Mouse (Mus musculus) MEL (cell line): ENCODE data around the gene Myo1a.

ENCODE experiments used
- BHLHE40 ChIP-seq: IDR thresholded peaks from 2 replicates; pipeline ENCODE4 v1.6.1; 2012; ENCODE audit warnings: low read depth, mild to moderate bottlenecking, inconsistent platforms, low read length, improper control_type of control experiment, borderline replicate concordance
- CTCF ChIP-seq, 3 experiments: IDR thresholded peaks in 2 of 3; conservative IDR thresholded peaks in 1 of 3; 2 replicates each; pipeline ENCODE4 v1.5.1; 2011 to 2012; ENCODE audit warnings: low read length in 3 of 3, low read depth in 2 of 3, mild to moderate bottlenecking in 2 of 3, improper control_type of control experiment in 1 of 3, inconsistent platforms in 1 of 3, mixed read lengths in 1 of 3, moderate library complexity in 1 of 3; ENCODE audit not compliant: control insufficient read depth in 1 of 3, insufficient read depth in 1 of 3, poor library complexity in 1 of 3, severe bottlenecking in 1 of 3
- E2F4 ChIP-seq: IDR thresholded peaks from 2 replicates; pipeline ENCODE4 v1.6.1; 2011; ENCODE audit warnings: low read depth, low read length, improper control_type of control experiment, borderline replicate concordance
- EP300 ChIP-seq, 2 experiments: IDR thresholded peaks; 2 replicates each; pipeline ENCODE4 v1.6.1; 2011; ENCODE audit warnings: improper control_type of control experiment in 2 of 2, low read length in 2 of 2, low read depth in 1 of 2, mild to moderate bottlenecking in 1 of 2
- HCFC1 ChIP-seq: IDR thresholded peaks from 2 replicates; pipeline ENCODE4 v1.6.1; 2012; ENCODE audit warnings: low read depth, mild to moderate bottlenecking, inconsistent platforms, low read length, improper control_type of control experiment, moderate library complexity
- JUND ChIP-seq: IDR thresholded peaks from 2 replicates; pipeline ENCODE4 v1.6.1; 2011; ENCODE audit warnings: low read depth, mild to moderate bottlenecking, improper control_type of control experiment, low read length
- MAX ChIP-seq: IDR thresholded peaks from 2 replicates; pipeline ENCODE4 v1.6.1; 2011; ENCODE audit warnings: low read length, improper control_type of control experiment
- MAZ ChIP-seq: IDR thresholded peaks from 2 replicates; pipeline ENCODE4 v1.6.1; 2012; ENCODE audit warnings: low read depth, mild to moderate bottlenecking, inconsistent platforms, low read length, improper control_type of control experiment
- RAD21 ChIP-seq: IDR thresholded peaks from 2 replicates; pipeline ENCODE4 v1.6.1; 2011; ENCODE audit warnings: mild to moderate bottlenecking, low read depth, low read length, improper control_type of control experiment
- USF1 ChIP-seq: IDR thresholded peaks from 2 replicates; pipeline ENCODE4 v1.6.1; 2014; ENCODE audit warnings: low read depth, mild to moderate bottlenecking, inconsistent platforms, low read length, improper control_type of control experiment, moderate library complexity

DNA sequence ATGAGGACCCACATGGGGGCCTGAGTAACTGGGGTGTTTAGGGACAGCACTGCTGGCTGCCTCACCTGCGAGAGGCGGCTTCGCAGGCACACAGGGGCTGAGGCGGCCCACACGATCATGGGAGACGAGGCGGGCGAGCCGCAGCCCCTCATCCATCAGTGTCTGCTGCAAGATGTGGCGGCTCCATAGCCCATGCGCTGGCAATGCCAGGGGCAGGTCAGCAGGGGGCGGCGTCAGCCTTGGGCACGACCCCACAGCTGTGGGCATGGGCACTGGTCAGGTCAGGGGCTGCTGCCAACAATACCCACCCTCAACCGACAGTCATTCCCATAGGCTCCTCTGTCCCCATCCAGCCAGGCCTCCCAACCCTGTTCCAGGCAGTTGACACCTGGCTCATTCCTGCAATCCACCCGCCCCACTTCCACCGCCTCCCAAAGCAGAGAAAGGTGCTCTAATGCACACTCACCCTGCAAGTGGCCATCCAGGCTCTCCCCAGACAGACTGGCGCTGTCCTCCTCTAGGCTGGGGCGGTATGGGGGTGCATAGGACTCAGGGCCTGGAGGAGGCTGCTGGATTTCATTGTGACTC, 42.2 kb upstream of the Myo1a start:
- TF ChIP-seq BHLHE40 = no peak
- TF ChIP-seq EP300 (IDR thresholded peaks at IDR 0.05; ENCODE audit: low read depth in 1 of 2, low read length in 2 of 2) = no peak
- peak; percentile 45 to 75 (median 49); a peak in 5 of 6 replicates for TF ChIP-seq CTCF (IDR thresholded peaks at IDR 0.05 in 2 of 3, conservative IDR thresholded peaks at IDR 0.05 in 1 of 3; ENCODE audit: control insufficient read depth in 1 of 3, insufficient read depth in 1 of 3, low read depth in 2 of 3, low read length in 3 of 3, poor library complexity in 1 of 3, severe bottlenecking in 1 of 3)
- no peak; the same call in none of the 2 replicates for TF ChIP-seq RAD21
- TF ChIP-seq JUND = no peak
- no peak for TF ChIP-seq E2F4
- TF ChIP-seq MAX = no peak
- TF ChIP-seq USF1 = no peak
- TF ChIP-seq MAZ = no peak
- TF ChIP-seq HCFC1 = no peak
